Mouse (Mus musculus) megakaryocyte, adult 5-6 weeks (primary cell): ENCODE measurements around the gene Haus6. TPM values are rescaled to one million over a fixed set of nuclear protein-coding genes. Genes with fewer than 3 reads are reported as not detected.
"Not testable (repeated sequence)": the region's sequence is repeated elsewhere in the genome, so short reads cannot be mapped to it uniquely, and the experiment has no call there.

Experiments used
- ATAC-seq: 2 replicates; pipeline ENCODE4 v1.8.0; 2016; ENCODE audit warnings: mild to moderate bottlenecking, inconsistent platforms; ENCODE audit not compliant: poor library complexity, severe bottlenecking
- total RNA-seq, 2 experiments: library from RNA; stranded (forward) in 1 of 2; stranded (reverse) in 1 of 2; fragments of 153-499, 151-499 nt in 1 of 2; fragments of 221-1000, 200-1000 nt in 1 of 2; gene quantifications; 2 replicates each; pipeline versions ENCODE4 v1.2.3 to v1.2.4; 2015 to 2017

Gene Haus6
- 11.8 and 13.7 TPM in 2 replicates for total RNA-seq (2015)
- total RNA-seq (2017) = 17.6 and 17.8 TPM in 2 replicates

GRCm38 (mm10) chr4:86611524-86612288 is at the start of gene Haus6:
Gene Haus6, minus strand, starts transcription at chr4:86612055.
- peak; percentile 98 for ATAC-seq

DNA sequence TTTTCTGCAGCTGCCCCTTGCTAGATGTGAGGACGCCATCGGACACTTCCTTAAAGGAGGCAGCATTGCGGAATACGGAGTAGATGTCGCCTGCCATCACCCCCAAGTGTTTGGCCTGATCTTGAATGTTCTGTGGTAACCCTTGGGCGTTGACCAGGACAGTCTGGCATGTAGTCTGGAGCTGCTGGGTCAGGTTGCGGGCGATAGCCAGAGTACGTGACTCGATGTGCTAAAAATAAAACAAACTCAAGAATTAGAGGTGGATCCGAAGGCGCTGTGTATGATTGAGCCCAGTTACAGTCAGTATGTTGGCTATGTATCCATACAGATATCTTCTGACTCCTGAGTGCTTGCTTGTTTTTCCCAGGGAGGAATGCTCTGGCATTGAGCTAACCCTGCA is 45.3 kb upstream of the Haus6 start:
- ATAC-seq = no peak

DNA sequence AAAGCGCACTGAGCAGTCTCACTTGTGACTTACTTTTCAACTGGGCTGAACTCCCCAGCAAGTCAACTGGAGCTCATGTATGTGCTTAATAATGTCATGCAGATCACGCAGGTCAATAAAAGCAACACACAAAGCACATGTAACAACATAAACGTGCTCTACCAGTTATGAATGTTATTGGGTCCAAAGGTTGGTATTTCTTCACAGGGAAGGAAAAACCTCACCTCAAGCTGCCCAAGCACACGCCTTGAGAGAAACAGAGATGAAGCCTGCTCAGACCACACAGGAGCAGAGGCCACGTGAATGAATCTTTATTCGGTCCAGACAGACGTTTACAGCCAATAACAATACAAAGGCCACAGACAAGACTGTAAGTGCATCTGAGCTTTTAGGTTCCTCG is 44.6 kb upstream of the Haus6 start:
- not testable (repeated sequence) for ATAC-seq

DNA sequence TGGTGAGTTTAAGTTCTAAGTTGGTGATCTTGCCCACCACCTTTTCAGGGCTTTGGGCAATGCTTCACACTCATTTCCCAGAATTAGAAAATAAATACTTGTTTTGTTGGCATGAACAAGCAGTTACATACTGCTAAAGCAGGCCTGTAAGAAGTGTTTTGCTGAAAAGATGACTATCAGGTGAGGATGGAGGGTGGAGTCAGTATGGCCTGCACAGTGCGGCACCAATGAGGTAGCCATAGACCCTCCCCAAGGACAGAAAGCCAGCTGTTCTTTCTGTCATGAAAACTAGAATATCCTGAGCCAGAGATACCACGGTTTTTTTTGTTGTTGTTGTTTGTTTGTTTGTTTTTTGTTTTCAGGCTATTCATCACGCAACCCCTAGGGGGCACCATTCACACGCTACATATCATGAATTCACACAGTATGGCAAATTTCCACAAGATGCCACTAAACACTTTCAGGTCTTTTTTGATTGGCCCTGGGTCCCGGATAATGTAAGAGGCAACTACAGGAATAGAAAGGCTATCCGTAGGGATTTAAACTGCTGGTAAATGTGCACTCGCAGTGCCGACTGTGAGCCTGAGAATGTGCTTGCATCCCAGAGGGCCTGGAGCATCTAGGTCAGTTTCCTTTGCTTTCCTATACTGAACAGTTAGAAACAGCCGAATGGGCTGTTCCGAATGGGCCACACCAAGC is 40.0 kb upstream of the Haus6 start:
- ATAC-seq = peak; percentile 73

DNA sequence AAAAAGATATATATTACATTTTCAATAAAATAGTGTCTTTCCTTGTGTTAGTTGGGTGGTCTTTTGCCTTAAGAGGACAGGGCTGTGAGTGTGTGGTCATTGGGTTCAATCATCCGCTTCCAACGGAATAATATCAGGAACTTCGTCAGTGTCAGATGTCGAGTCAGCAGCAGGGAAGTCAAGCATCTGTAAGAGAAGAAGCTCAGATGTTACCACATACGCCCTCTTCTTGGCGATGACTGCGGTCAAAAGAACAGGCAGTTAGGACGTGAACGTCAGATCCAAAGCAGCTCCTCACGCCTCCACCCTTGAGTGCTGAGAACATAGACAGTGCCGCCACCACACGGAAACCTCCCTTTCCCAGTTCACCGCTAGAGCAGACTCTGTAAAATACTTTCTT is 36.5 kb upstream of the Haus6 start:
- ATAC-seq = not testable (repeated sequence)

DNA sequence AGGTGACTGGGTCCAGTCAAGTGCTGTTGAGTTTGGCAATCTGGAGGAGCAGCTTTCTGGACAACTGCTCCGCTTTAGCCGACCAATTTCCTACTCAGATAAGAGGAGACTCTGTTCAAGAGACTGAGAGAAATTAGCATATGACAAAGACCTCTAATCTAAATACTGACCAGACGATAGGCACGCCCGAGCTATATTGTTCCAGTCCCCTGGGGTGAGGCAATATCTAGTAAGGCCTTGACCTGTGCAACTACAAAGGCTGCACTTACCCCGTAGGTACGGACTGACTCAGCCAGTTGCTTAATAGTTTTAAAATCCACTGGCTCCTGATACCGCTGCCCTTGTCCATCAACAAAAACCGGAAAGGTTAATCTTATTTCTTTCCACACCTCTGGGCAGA is 25.7 kb upstream of the Haus6 start:
- not testable (repeated sequence) for ATAC-seq

- not testable (repeated sequence) for ATAC-seq
Observed at GRCm38 (mm10) chr4:86634873-86635272, 23.0 kb upstream of the Haus6 start.

GRCm38 (mm10) chr4:86634312-86634711 is 22.5 kb upstream of the Haus6 start:
- not testable (repeated sequence) for ATAC-seq

- ATAC-seq = peak; percentile 98
Observed at GRCm38 (mm10) chr4:86632556-86632955, 20.7 kb upstream of the Haus6 start.

- ATAC-seq = no peak
Observed at GRCm38 (mm10) chr4:86631831-86632230, 20.0 kb upstream of the Haus6 start.

GRCm38 (mm10) chr4:86626496-86626895 is 14.6 kb upstream of the Haus6 start:
- not testable (repeated sequence) for ATAC-seq

DNA sequence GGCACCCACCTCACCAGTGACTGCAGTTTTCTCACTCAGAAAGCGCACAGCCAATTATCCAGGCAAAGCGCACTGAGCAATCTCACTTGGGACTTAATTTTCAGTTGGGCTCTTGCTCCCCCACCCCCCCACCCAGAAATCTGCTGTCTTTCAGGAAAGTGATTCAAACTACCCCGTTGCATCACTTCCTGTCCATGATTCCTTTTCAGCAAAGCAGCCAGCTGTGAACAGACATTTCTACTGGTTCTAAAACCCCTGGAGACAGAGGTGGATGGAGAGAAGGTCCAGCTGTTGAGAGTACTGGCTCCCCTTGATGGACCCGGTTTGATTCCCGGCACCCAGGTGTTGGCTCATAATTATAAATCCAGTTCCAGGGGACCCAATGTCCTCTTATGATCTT is 13.6 kb upstream of the Haus6 start:
- peak; percentile 40; the same call in 1 of the 2 replicates for ATAC-seq

DNA sequence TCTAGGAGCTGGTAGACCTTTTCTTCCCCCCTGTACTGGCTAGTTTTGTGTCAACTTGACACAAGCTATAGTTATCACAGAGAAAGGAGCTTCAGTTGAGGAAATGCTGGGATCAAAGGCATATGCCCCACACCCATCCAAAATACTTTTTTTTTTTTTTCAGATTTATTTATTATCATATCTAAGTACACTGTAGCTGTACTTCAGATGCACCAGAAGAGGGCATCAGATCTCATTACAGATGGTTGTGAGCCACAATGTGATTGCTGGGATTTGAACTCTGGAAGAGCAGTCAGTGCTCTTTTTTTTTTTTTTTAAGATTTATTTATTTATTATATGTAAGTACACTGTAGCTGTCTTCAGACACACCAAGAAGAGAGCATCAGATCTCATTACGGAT is 10.7 kb upstream of the Haus6 start:
- not testable (repeated sequence) for ATAC-seq

DNA sequence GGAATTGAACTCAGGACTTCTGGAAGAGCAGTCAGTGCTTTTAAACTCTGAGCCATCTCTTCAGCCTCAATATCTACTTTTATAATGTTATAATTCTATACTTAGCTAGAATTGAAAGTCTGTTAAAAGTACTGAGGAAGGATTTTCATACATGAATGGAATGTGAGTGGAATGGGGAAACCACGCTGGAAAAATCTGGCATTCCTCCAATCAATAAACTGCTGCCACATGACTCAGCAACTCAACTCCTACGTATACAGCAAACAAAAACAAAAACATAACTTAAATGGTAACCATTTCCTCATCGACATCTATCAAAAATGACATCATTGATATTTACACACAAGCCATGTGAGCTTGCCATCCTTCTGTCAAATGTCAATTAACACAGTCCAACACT is 10.3 kb upstream of the Haus6 start:
- no peak for ATAC-seq

DNA sequence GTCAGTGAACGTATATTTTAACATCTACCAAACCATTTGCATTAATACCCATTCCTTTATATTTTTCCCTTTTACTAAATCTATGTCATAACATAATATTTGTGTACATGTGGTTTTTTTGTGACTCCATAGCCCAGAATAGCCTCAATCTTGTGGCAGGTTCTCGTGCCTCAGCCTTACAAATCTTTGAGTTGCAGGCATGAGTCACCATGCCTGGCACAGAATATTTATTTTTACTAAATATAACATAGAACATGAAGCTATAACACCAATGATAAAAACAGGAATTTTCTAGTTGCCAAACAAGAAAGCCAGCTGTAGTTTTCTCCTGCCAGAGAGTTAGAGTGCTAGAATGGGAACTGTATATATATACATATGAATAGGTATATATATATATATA is 8.7 kb upstream of the Haus6 start:
- no peak for ATAC-seq

- ATAC-seq = no peak; the same call in 1 of the 2 replicates
Observed at GRCm38 (mm10) chr4:86612289-86612620, 400 bp upstream of the Haus6 start.

DNA sequence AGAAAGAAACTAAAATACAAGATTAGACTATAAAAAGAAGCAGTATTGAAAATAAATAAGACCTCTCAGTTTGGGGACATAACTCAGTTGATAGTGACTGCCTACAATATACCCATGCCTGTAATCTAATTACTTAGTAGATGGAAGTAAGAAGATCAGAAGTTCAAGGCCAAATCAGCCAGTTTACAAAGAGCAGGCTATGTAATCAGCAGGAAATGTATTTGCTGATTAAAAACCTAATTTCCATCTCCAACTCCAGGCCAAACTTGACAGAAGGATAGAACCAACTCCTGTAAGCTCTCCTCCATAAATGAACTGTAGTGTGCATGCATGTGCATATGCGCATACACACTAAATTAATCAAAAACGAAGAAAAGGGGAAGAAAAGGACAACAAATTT is 20.6 kb downstream of the Haus6 start:
- no peak for ATAC-seq

DNA sequence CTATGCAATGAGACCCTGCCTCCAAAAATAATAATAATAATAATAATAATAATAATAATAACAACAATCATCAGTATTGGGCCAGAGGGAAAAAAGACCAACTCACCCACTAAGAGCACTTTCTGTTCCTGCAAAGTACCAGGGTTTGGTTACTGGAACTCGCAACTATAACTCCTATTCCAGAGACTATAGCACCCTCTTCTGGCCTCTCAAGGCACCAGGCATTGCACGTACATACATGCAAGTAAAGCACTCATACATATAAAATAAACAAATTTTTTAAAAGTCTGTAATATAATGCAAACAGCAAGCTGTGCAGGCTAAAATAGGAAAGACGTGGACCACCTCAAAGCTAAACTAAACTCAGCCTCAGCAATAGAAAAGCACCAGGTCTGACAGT is 23.6 kb downstream of the Haus6 start:
- ATAC-seq = peak; percentile 89

DNA sequence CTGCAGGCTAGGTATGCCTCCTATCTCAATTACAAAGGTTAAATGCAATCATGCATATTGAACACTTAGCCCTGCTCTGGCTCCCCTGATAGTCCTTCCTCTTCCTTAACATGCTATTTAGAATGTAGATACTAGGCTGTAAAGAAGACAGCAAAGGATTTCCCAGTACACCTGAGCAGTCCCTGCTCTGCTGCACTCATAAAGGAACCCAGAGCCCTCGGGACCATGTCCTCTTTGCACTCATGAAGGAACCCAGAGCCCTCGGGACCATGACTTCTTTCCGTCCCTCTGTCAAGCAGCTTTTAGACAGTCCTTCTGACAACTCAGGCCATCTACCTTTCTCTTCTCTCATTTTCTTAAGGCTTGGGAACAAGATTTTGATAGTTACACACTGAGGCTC is 31.3 kb downstream of the Haus6 start:
- ATAC-seq = no peak

GRCm38 (mm10) chr4:86580056-86580455 is 31.8 kb downstream of the Haus6 start:
- ATAC-seq = peak; percentile 43

GRCm38 (mm10) chr4:86576630-86577225 is 35.1 kb downstream of the Haus6 start:
- no peak for ATAC-seq

- peak; percentile 4; the same call in 1 of the 2 replicates for ATAC-seq
Observed at GRCm38 (mm10) chr4:86576120-86576541, 35.7 kb downstream of the Haus6 start.
